Mouse (Mus musculus) bone marrow, adult 2 months (tissue): ENCODE results near the gene Iqsec1. TPM values are rescaled to one million over a fixed set of nuclear protein-coding genes. Genes with fewer than 3 reads are reported as not detected.

Source experiments
- H3K27ac ChIP-seq: fragments of 200-500 bp; 2 replicates; pipeline ENCODE4 v1.5.1; 2012; ENCODE audit warnings: low read depth, mild to moderate bottlenecking, control low read depth, inconsistent platforms, low read length; ENCODE audit not compliant: control insufficient read depth, poor library complexity, insufficient read depth
- H3K4me1 ChIP-seq: fragments of 200-500 bp; 2 replicates; pipeline ENCODE4 v1.6.1; 2011; ENCODE audit warnings: low read length; ENCODE audit not compliant: control insufficient read depth, insufficient read depth
- H3K4me3 ChIP-seq: fragments of 200-500 bp; replicated peaks from 2 replicates; pipeline ENCODE3; 2011; ENCODE audit warnings: mild to moderate bottlenecking, low read depth, low read length, control low read depth; ENCODE audit not compliant: control insufficient read depth
- CTCF ChIP-seq: fragments of 200-500 bp; IDR thresholded peaks from 2 replicates; pipeline ENCODE4 v1.5.1; 2011; ENCODE audit warnings: low read length, control low read depth; ENCODE audit not compliant: control insufficient read depth, insufficient read depth
- POLR2A ChIP-seq: fragments of 200-500 bp; IDR thresholded peaks from 2 replicates; pipeline ENCODE4 v1.6.1; 2011; ENCODE audit warnings: low read depth, mild to moderate bottlenecking, control low read depth, low read length, borderline replicate concordance; ENCODE audit not compliant: control insufficient read depth
- WGBS: fragments of 180-500 bp; shearing (Covaris S2); methylation state at CpG from one replicate; pipeline ENCODE4 v1.1.7; 2018; 5-methylcytosine and 5-hydroxymethylcytosine counted together
- polyA plus RNA-seq: library from polyadenylated mRNA; stranded (reverse); fragments of >200 nt; gene quantifications from 2 replicates; pipeline ENCODE4 v1.2.4, GENCODE M21; 2011; ENCODE audit warnings: low replicate concordance; ENCODE audit not compliant: missing spikeins, insufficient read depth, insufficient read length

Gene Iqsec1
- polyA plus RNA-seq, 1 experiment: 81.1 TPM

DNA sequence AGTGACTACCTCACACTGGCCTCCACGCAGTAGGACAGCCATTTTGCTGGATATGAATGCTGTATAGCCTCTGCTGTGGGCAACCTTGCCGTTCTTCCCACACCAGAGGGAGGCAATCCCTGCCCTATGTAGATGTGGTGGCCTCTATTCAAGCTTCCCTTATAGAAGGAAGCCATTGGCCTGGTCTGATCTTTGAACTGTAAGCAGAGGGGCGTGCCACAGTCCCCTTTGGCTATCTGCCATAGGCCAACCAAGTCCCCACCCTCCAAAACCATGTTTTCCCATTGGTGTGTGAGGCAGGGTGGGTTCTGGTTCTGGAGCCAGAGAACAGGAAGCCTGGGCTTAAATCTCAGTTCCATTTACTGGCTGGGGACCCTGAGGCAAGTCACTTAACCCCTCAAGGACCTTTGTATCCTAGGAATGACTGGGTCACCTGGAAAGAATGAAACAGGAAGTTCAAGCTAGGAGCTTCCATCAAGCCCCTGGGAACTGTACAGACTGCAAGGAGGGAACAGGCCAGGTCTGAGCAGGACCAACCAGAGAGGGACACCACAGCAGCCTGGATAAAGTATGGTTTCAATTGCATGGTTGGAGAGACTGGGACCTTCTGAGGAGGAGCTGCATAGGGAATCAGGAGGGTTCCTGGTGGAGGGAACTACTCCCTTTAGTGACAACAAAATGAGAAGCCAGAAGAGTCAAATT is 304.5 kb downstream of the Iqsec1 start:
- no peak for TF ChIP-seq CTCF
- no peak for TF ChIP-seq POLR2A
- no peak overlapping the region for H3K27ac ChIP-seq
- H3K4me3 ChIP-seq: no peak overlapping the region
- H3K4me1 ChIP-seq: peaks cover 2% of the 10 kb centered on the region; the same call in 1 of the 2 replicates
- 84% methylated on average over 3 of the region's 3 CpGs for WGBS

DNA sequence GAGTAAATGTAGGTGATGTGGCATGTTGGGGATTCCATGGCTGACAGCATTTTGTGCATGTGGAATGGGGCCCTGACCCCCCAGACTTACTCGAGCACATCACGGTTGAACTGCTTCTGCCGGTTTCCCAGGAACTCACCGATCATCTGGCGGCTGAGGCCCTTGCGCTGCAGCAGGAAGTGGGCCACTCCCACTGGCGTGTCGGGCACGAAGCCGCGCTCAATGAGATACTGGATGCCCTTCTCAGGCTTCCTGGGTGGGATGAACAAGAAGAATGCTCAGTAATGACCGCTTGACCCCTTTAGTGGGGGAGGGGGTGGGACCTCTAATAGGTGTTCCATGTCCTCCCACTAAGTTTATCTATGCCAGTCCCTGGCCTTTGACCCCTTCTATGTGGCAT is 308.1 kb downstream of the Iqsec1 start:
- H3K4me1 ChIP-seq: no peaks in the 10 kb centered on the region
- no peak for TF ChIP-seq CTCF
- TF ChIP-seq POLR2A: no peak
- H3K4me3 ChIP-seq: no peak overlapping the region
- WGBS: 88% methylated on average over 12 of the region's 12 CpGs
- no peak overlapping the region for H3K27ac ChIP-seq

DNA sequence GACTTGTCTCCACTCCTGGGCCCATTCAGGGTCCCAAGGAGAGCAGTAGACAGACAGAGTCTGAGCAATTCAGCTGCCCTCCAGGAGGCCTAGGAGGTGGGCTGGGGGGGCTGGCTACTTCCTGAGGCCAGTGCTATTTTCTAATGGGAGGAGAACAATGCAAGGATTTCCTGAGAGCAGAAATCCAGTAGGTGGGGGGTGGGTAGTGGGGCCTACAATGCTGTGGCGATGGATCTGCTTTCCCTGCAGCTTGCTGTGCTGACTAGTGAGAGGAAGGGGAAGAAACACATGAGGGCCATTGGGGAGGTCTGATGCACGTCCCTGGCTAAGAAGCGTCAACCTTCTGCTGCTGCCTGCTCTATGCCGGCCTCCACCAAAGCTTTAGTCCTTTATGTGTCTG is 309.7 kb downstream of the Iqsec1 start:
- WGBS: 90% methylated on average over 4 of the region's 4 CpGs
- Histone ChIP-seq H3K27ac (no peak overlapping the region), H3K4me1 (no peaks in the 10 kb centered on the region)

GRCm38 (mm10) chr6:90668693-90669092 is 319.8 kb downstream of the Iqsec1 start:
- Histone ChIP-seq H3K4me3 (no peak overlapping the region), H3K4me1 (no peaks in the 10 kb centered on the region), H3K27ac (no peak overlapping the region)
- WGBS: 94% methylated on average over 9 of the region's 9 CpGs
- TF ChIP-seq POLR2A (no peak), CTCF (no peak)

More for the DNA sequence above, 309.7 kb downstream of the Iqsec1 start:
- H3K4me3 ChIP-seq: no peak overlapping the region
- no peak for TF ChIP-seq CTCF
- TF ChIP-seq POLR2A: no peak

- TF ChIP-seq POLR2A: no peak
- TF ChIP-seq CTCF: no peak
- H3K4me1 ChIP-seq: peaks cover 1% of the 10 kb centered on the region; the same call in 1 of the 2 replicates
- H3K27ac ChIP-seq: no peak overlapping the region
- 90% methylated on average over 11 of the region's 11 CpGs for WGBS
- H3K4me3 ChIP-seq: no peak overlapping the region
Measured at GRCm38 (mm10) chr6:90663736-90664135, 324.7 kb downstream of the Iqsec1 start.

- WGBS: 93% methylated on average over 5 of the region's 5 CpGs
- Histone ChIP-seq H3K4me1 (peaks cover 1% of the 10 kb centered on the region; the same call in 1 of the 2 replicates), H3K4me3 (no peak overlapping the region), H3K27ac (no peak overlapping the region)
- TF ChIP-seq CTCF (no peak), POLR2A (no peak)
Measured at GRCm38 (mm10) chr6:90662148-90662547, 326.3 kb downstream of the Iqsec1 start.

DNA sequence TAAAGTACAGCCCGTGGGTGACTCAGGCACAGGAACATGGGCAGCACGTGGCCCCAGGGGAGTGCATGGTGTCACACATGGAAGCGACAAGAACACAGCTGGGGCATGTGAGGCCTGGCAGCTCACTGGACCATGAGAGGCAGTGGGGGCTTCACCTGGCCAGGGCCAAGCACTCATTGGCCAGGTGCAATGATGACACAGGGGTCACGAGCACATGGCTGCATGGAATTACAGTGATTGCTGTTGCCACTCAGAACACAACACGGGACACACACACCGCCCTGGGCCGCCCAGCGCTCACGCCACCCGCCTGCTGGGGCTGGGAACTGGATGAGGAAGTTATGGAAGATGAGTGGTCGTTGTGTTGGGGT is 327.5 kb downstream of the Iqsec1 start:
- H3K27ac ChIP-seq: no peak overlapping the region

DNA sequence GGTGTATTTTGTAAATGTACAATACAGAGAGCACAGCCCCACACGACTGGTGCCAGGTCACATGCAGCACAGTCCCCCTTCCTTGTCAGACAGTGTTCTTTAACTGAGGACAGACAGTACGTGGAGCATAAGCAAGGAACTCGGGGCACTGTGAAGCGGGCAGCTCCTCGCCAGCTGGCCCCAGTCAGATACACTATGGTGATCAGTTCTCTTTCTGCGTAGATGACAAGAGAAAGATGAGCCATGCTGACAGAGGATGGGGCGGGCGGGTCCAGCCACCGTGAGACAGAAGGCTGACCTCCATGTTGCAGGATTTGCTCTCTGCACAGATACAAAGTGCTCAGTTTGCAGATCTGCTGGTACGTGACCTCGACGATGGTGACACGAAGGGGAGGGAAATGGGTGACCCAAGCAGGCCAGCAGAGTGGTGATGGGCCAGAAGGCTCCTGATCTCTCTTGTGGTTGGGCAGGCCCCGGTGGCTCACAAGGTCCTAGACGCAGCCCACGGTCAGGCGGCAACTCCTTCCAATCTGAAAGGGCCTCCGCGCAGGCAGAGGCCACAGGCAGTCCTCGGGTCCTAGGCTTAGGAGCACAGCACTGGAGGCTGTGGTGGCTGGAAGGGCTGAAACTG is 328.0 kb downstream of the Iqsec1 start:
- Histone ChIP-seq H3K27ac (no peak overlapping the region), H3K4me3 (no peak overlapping the region), H3K4me1 (peaks cover 1% of the 10 kb centered on the region; the same call in 1 of the 2 replicates)
- TF ChIP-seq CTCF (no peak), POLR2A (no peak)
- 87% methylated on average over 20 of the region's 20 CpGs for WGBS

More for the DNA sequence above, 327.5 kb downstream of the Iqsec1 start:
- H3K4me3 ChIP-seq: no peak overlapping the region
- TF ChIP-seq POLR2A (0 out of 2 replicates have a peak, but pooled peaks have one; percentile 11), CTCF (no peak)
- peaks cover 1% of the 10 kb centered on the region; the same call in 1 of the 2 replicates for H3K4me1 ChIP-seq
- WGBS: 75% methylated on average over 11 of the region's 11 CpGs
